Mouse (Mus musculus): Measurements from ENCODE around the gene Pip5k1c. TPM values are rescaled to one million over a fixed set of nuclear protein-coding genes. Genes with fewer than 3 reads are reported as not detected.

The Pip5k1c gene
- polyA plus RNA-seq (2012; ENCODE audit: insufficient read depth, low replicate concordance) = 124 and 136 TPM in 2 replicates

DNA sequence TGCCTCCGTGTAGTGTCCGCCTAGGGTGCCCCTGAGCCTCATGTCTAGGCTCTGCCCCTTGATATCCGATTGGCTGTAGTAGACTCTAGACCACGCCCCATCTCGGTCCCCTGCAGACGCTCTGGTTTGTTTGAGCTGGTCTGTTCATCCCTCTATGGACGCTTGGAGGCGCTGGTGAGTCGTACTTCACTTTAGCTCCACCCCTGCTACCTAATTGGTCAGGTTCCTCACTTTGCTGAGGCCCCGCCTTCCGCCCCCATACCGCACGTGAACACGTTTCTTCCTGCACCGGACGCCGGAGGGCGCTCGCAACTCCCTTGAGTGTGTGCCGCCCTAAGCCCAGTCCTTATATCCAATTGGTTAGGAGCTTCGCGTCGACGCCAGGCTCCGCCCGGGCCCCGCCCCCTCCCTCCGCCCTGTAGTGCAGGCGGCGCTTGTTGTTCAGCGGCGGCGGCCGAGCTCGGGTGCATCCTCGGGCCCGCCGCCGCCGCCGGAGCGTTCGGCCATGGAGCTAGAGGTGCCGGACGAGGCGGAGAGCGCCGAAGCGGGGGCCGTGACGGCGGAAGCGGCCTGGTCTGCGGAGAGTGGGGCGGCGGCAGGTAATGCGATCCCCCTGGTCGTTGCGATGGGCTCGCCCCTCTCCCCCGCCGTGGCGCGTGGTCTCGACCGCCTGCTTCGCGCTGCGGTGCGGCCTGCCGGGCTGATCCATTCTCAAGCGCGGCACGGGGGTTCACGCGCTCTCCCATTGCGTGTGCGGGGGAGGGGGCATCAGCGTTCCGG lies at the start of gene Pip5k1c:
Pip5k1c (plus strand) TSS at position 410 of the 780 bp plus-strand sequence.
- Histone ChIP-seq H3K36me3 (replicated peaks; ENCODE audit: low read length) (peaks cover 25% of the 10 kb centered on the region), H3K4me3 (replicated peaks) (peak within 1 kb of the TSS; percentile 99), H3K4me1 (peaks cover 81% of the 10 kb centered on the region), H3K9me3 (no peaks in the 10 kb centered on the region), H3K27me3 (replicated peaks) (no peaks in the 10 kb centered on the region)
- TF ChIP-seq FLI1 (IDR thresholded peaks at IDR 0.05; ENCODE audit: low read length) (no peak), GATA1 (IDR thresholded peaks at IDR 0.05; ENCODE audit: borderline replicate concordance, low read length) (no peak)

- Histone ChIP-seq H3K4me1 (peaks cover 53% of the 10 kb centered on the region), H3K4me3 (replicated peaks) (peak overlapping the region; percentile 84), H3K9me3 (no peaks in the 10 kb centered on the region), H3K27me3 (replicated peaks) (peaks cover 87% of the 10 kb centered on the region), H3K36me3 (replicated peaks; ENCODE audit: low read length) (peaks cover 7% of the 10 kb centered on the region)
- TF ChIP-seq FLI1 (IDR thresholded peaks at IDR 0.05; ENCODE audit: low read length) (no peak), GATA1 (IDR thresholded peaks at IDR 0.05; ENCODE audit: borderline replicate concordance, low read length) (no peak)
Observed at GRCm38 (mm10) chr10:81244146-81244545, 48.6 kb upstream of the Pip5k1c start.

DNA sequence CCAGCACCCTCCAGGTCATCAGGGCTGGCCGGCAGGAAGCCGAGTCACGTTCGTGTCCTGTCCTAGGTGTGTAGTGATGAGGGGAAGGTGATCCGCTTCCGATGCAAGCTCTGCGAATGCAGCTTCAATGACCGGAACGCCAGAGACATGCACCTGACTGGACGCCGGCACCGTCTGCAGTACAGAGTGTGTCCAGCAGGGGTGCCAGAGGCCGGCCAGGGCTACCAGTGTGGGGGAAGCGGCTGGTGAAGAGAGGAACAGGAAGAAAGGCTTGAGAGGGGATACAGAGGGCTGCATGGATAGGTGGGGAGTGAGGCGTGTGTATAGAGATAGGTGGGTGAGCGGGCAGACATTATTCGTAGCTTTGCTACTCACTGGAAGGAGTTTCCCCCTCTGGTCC lies 48.2 kb upstream of the Pip5k1c start:
- peaks cover 7% of the 10 kb centered on the region for H3K36me3 ChIP-seq (replicated peaks; ENCODE audit: low read length)
- H3K4me1 ChIP-seq = peaks cover 57% of the 10 kb centered on the region
- TF ChIP-seq GATA1 (IDR thresholded peaks at IDR 0.05; ENCODE audit: borderline replicate concordance, low read length) = no peak
- TF ChIP-seq FLI1 (IDR thresholded peaks at IDR 0.05; ENCODE audit: low read length) = no peak
- H3K4me3 ChIP-seq (replicated peaks) = peak overlapping the region; percentile 84
- peaks cover 87% of the 10 kb centered on the region for H3K27me3 ChIP-seq (replicated peaks)
- no peaks in the 10 kb centered on the region for H3K9me3 ChIP-seq

- H3K36me3 ChIP-seq (replicated peaks; ENCODE audit: low read length) = peaks cover 7% of the 10 kb centered on the region
- H3K27me3 ChIP-seq (replicated peaks) = peaks cover 87% of the 10 kb centered on the region
- peaks cover 63% of the 10 kb centered on the region for H3K4me1 ChIP-seq
Observed at GRCm38 (mm10) chr10:81245166-81245565, 47.6 kb upstream of the Pip5k1c start.

GRCm38 (mm10) chr10:81247804-81248203 lies 45.0 kb upstream of the Pip5k1c start:
- Histone ChIP-seq H3K36me3 (replicated peaks; ENCODE audit: low read length) (peaks cover 16% of the 10 kb centered on the region), H3K4me3 (replicated peaks) (no peak overlapping the region), H3K27me3 (replicated peaks) (peaks cover 89% of the 10 kb centered on the region), H3K9me3 (no peaks in the 10 kb centered on the region), H3K4me1 (peaks cover 82% of the 10 kb centered on the region)
- no peak for TF ChIP-seq GATA1 (IDR thresholded peaks at IDR 0.05; ENCODE audit: borderline replicate concordance, low read length)
- no peak for TF ChIP-seq FLI1 (IDR thresholded peaks at IDR 0.05; ENCODE audit: low read length)

More at GRCm38 (mm10) chr10:81245166-81245565, 47.6 kb upstream of the Pip5k1c start:
- TF ChIP-seq FLI1 (IDR thresholded peaks at IDR 0.05; ENCODE audit: low read length) = no peak
- TF ChIP-seq GATA1 (IDR thresholded peaks at IDR 0.05; ENCODE audit: borderline replicate concordance, low read length) = no peak
- Histone ChIP-seq H3K4me3 (replicated peaks) (no peak overlapping the region), H3K9me3 (no peaks in the 10 kb centered on the region)

DNA sequence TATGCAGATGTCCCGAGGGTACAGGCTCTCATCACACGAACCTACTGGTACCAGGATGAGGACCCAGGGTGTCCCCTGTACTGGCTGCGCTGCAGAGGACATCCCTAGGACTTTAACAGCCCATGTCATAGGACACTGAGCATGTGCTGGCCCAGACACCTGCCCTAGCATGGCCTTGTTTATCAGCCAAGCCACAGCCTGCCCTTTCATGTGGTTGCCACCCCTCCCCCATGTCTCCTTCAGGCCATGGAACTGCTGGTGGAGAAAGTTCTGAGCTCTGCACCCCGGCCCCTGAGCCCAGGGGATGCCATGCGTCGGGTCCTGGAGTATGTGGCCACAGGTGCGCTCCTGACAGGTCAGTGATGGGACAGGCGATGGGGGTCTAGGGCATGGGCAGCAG lies 43.3 kb upstream of the Pip5k1c start:
- peaks cover 84% of the 10 kb centered on the region for H3K27me3 ChIP-seq (replicated peaks)
- H3K9me3 ChIP-seq = no peaks in the 10 kb centered on the region
- H3K4me3 ChIP-seq (replicated peaks) = no peak overlapping the region
- peaks cover 83% of the 10 kb centered on the region for H3K4me1 ChIP-seq
- TF ChIP-seq GATA1 (IDR thresholded peaks at IDR 0.05; ENCODE audit: borderline replicate concordance, low read length) (no peak), FLI1 (IDR thresholded peaks at IDR 0.05; ENCODE audit: low read length) (no peak)
- peaks cover 16% of the 10 kb centered on the region for H3K36me3 ChIP-seq (replicated peaks; ENCODE audit: low read length)

- peaks cover 73% of the 10 kb centered on the region for H3K27me3 ChIP-seq (replicated peaks)
- TF ChIP-seq FLI1 (IDR thresholded peaks at IDR 0.05; ENCODE audit: low read length) (no peak), GATA1 (IDR thresholded peaks at IDR 0.05; ENCODE audit: borderline replicate concordance, low read length) (no peak)
- H3K9me3 ChIP-seq = no peaks in the 10 kb centered on the region
- H3K36me3 ChIP-seq (replicated peaks; ENCODE audit: low read length) = peaks cover 13% of the 10 kb centered on the region
- peaks cover 88% of the 10 kb centered on the region for H3K4me1 ChIP-seq
- peak within 1 kb of the TSS; percentile 50 for H3K4me3 ChIP-seq (replicated peaks)
Observed at GRCm38 (mm10) chr10:81252424-81253419, 40.0 kb upstream of the Pip5k1c start, which contains the start of gene Matk. TSS of gene Matk (plus strand) at chr10:81252935.

- H3K27me3 ChIP-seq (replicated peaks) = peaks cover 71% of the 10 kb centered on the region
Observed at GRCm38 (mm10) chr10:81254886-81255285, 37.9 kb upstream of the Pip5k1c start.

More at GRCm38 (mm10) chr10:81254886-81255285, 37.9 kb upstream of the Pip5k1c start:
- peak overlapping the region; percentile 19 for H3K4me3 ChIP-seq (replicated peaks)
- peaks cover 6% of the 10 kb centered on the region for H3K9me3 ChIP-seq
- TF ChIP-seq FLI1 (IDR thresholded peaks at IDR 0.05; ENCODE audit: low read length) (no peak), GATA1 (IDR thresholded peaks at IDR 0.05; ENCODE audit: borderline replicate concordance, low read length) (no peak)
- H3K36me3 ChIP-seq (replicated peaks; ENCODE audit: low read length) = peaks cover 18% of the 10 kb centered on the region
- peaks cover 88% of the 10 kb centered on the region for H3K4me1 ChIP-seq

All from megakaryocyte, embryonic 14.5 days (primary cell).